Mouse (Mus musculus): ENCODE data around the gene Gm28051.

Gene Gm28051

DNA sequence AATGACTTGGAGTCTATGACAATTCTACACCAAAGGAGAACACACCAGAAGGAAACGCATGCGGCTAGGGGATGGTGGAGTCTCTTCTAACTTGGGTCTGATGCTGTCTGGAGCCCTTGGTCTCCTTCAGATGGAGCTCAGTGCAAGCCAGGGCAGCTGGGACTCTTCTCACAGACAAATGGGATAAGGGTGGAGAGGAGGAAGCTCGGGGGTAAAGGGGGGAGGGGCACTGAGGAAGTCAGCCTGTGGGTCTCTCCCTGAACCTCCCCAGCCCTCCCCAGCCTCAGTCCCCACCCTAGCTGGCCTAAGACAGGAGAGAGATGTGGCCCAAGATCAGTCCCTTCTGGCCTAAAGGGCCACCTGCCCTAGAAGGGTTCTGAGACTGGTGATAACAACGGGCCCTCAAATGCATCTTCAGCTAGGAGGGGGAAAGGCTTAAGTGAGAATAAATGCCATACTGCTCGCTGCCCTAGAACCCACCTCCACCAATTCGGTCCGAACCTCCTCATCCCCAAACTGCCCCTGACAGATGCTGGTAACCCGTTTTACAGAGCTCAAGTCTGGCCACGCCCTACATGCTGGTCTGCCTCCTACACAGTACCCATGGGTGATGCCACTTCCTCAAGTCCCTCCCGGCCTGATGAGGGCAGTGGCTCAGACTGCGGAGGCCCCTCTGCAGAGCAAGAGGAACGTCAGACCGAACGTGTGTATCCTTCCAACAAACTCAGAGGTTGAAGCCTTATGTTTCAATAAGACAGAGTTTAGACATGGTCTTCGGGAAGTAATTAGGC is 67.6 kb downstream of the Gm28051 start:
- DNase-seq (ENCODE audit: inconsistent age in 2 of 2, low spot score in 1 of 2): no peak

DNA sequence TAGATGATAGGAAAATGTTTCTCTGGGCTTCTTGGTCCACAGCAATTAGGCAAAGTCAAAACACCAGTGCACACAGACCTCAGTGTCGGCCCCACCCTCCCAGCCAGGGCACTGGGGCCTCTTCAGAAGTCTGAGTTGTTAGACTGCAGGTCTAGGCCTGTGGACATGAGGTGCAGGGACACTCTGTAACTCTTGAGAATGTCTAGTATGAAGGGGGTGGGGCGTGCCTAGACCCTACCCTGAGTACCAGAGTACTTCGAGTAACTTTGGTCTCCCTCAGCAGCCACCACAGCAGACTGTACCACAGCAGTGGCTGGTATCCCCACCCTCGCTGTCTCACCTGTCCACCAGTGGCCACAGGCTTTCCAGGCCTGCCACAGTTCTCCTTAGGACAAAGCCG is 71.2 kb downstream of the Gm28051 start:
- DNase-seq (ENCODE audit: inconsistent age in 2 of 2, low spot score in 1 of 2): no peak

DNA sequence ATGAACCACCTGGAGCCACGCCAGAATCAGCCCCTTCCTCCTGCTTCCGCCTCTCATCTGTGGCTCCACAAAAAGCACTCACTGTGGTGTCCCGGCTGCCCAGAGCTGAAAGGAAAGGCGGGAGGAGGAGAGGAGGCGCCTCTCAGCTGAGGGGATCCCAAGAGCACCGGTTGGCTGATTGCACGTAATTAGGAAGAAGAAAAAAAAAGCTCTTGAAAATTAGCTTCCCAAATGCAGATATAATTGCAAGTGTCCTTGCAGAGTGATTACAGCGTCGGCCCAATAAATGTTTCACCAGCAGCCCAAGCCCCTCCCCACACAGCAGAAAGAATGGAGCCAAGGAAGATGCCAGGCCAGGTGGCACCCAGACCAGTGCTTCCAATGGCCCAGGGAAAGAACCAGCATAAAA is 72.0 kb downstream of the Gm28051 start:
- no peak for DNase-seq (ENCODE audit: inconsistent age in 2 of 2, low spot score in 1 of 2)

DNA sequence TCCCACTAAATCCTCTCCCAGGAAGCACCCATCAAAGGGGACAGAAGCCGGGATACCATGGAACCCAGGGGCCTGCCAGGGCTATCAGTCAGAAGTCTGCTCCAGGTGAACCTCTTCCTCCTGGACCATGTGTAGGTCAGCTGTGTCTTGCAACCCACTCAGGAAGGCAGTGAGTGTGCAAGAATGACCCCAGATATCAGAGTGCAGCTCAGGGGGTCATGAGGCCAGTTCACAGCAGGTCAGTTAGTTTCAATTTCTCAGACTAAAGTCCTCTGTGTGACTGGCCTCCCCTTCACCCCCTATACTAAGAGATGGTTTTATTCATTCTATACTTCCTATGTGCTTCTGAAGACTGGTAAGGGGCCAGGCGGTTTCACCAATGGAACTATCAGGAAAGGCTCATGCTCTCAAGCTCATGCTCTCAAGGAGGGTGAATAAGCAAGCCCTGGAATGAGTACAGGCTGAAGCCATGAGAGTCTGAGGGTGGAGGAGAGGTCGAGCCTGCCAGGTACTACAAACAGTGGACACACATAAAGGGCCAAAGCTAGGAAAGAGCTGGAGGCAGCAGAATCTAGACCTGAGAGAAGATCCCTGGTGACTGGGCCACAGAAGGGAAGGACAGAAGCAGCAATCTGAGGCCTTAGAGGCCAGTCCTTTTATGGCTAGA is 72.7 kb downstream of the Gm28051 start:
- DNase-seq (ENCODE audit: inconsistent age in 2 of 2, low spot score in 1 of 2): no peak

DNA sequence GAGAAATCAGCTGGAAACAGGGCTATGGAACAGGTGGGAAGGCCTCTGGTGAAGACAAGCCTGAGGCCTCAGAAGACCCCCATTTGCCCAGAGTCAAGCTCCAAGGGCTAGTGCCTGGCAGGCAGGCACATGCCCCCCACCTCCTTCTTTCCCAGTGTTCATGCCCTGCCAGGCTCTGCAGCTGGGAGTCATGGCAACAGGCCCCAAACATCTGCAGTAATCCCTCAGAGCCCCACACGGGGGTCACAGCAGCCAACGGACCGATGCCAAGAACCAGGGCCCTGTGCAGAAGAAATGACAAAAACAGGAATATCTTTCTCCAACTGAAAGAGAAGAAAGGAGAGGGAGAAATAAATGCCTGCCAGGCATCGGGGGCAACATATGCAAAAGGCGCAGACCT is 73.6 kb downstream of the Gm28051 start:
- DNase-seq (ENCODE audit: inconsistent age in 2 of 2, low spot score in 1 of 2): no peak

GRCm38 (mm10) chr12:102683438-102683837 is 74.1 kb downstream of the Gm28051 start:
- no peak for DNase-seq (ENCODE audit: inconsistent age in 2 of 2, low spot score in 1 of 2)

GRCm38 (mm10) chr12:102682722-102683299 is 74.8 kb downstream of the Gm28051 start:
- DNase-seq (ENCODE audit: inconsistent age in 2 of 2, low spot score in 1 of 2): no peak

- peak; percentile 63 to 85 for DNase-seq (ENCODE audit: inconsistent age in 2 of 2, low spot score in 1 of 2)
These were observed 75.5 kb downstream of the Gm28051 start for GRCm38 (mm10) chr12:102682085-102682484.

DNA sequence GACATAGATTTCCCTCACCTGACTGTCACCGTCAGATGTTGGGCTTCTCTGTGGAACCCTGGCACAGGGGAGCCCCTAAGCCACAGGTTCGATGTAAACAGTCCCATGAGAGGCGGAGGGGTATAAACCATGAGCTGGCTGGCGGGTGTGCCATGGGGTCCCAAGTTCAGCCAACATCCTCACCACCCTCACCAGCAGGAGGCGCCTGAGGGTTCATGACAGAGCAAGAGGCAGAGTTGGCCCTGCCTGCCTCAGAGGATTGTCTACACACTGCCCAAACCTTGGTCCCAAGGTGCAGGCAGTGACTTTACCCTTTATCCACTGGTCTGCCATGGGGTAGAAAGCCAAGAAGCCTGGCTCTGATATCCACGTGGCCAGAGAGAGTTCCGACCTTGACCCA is 76.0 kb downstream of the Gm28051 start:
- DNase-seq (ENCODE audit: inconsistent age in 2 of 2, low spot score in 1 of 2): no peak

DNA sequence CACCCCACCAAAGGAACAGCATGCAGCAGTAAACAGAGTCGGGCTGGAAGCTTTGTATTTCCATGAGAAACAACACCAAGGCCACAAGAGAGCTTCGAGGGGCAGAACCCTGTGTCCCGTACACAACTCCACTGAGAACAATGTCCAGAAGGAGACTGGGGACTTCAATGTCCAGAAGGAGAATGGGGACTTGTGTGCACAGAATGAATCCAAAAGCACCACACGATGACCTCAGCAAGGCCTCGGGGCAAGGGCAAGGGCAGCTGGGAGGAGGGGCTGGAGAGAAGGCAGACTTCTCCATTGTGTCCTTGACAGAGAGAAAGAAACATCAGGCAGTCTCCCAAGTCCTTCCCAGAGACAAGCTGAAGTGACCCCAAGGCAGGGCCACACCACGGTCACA is 78.7 kb downstream of the Gm28051 start:
- DNase-seq (ENCODE audit: inconsistent age in 2 of 2, low spot score in 1 of 2): peak; percentile 77 to 88

DNA sequence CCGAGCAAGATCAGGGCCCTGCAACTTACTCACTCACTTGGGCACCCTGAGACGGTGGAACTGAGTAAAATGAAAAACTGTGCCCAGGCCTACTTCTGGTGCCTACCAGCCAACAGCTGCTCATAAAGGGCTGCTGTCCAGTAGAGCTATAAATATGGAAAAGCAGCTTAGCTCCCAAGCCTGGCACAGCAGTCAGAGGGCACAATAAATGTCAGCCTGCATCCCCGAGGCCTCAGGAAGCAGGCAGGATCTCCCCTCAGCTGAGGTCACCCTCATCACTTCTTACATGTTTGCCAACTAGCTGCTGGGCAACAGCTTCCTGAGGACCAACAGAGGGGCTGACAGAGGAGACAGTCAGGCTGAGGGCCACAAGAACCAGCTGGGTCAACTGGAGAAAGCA is 80.5 kb downstream of the Gm28051 start:
- no peak for DNase-seq (ENCODE audit: inconsistent age in 2 of 2, low spot score in 1 of 2)

DNA sequence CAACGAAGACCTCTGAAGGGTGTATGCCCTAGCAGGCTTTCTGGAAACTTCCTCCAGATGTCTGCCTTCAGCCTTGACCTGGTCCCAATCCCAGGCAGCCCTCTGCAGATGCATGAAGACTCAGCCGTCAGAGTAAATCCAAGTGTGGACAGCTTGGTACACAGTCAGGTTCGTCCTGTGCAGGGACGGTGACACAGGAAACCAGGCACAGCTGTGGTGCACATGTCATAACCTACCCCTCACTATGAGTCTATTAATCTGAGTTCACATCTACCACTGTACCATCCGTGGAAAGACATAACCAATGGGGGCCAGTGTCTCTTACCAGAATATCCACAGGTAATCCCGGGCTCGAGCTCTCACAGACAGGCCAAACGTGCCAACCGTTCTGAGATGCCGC is 83.0 kb downstream of the Gm28051 start:
- no peak for DNase-seq (ENCODE audit: inconsistent age in 2 of 2, low spot score in 1 of 2)

GRCm38 (mm10) chr12:102674123-102674522 is 83.4 kb downstream of the Gm28051 start:
- no peak for DNase-seq (ENCODE audit: inconsistent age in 2 of 2, low spot score in 1 of 2)

GRCm38 (mm10) chr12:102672857-102673839 is 84.4 kb downstream of the Gm28051 start:
- DNase-seq (ENCODE audit: inconsistent age in 2 of 2, low spot score in 1 of 2): no peak

DNA sequence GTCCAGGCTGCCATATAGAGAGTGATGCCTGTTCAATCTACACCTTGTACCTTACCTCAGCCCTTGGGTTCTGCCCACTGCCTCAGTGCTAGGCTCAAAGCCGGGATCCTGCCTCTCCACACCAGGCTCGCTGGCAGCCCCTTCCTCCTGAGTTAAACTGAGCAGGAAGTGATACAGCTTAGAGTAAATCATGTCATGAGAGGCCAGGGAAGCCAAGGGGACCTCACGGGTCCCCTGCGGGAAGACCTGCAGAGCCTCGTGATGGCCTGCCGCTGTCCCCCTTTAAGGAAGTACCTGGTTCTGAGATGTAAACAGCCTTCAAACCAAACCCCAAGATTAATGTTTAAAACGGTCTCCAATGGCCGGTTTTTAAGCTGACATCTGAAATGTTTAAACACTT is 85.4 kb downstream of the Gm28051 start:
- DNase-seq (ENCODE audit: inconsistent age in 2 of 2, low spot score in 1 of 2): no peak

DNA sequence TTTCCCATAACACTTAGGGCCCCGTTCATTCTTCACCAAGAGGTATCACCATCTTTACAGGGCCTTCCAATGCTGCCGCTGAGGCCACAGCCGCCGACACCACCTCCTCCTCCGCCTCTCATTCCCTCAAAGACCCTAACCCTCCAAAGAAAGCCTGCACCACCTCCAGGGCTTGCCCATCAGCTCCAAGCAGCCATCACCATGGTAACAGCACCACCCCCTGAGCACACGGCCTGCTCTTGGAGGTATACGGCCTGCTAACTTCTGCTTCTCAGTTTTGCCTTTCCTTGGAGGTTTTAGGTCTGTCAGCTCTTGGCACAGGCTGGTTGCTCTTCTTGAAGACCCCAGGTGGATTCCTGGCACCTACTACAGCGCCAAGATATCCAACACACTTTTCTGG is 86.7 kb downstream of the Gm28051 start:
- no peak for DNase-seq (ENCODE audit: inconsistent age in 2 of 2, low spot score in 1 of 2)

Measured in adrenal gland, adult (tissue).